Mouse (Mus musculus): ENCODE results near the gene Tmem199. TPM values are rescaled to one million over a fixed set of nuclear protein-coding genes. Genes with fewer than 3 reads are reported as not detected.

Tmem199 gene
- total RNA-seq (2021) = 10 to 100 TPM; 37.1 to 44.2 TPM
- long read RNA-seq, experiment 1, transcript Tmem199-201 (6 exons, 1,347 nt) = major isoform, 39 of 43 reads
- long read RNA-seq, experiment 1, partial matches to known transcripts = 1 of 43 reads
- long read RNA-seq, experiment 1, other reads (novel, unspliced or antisense) = 3 of 43 reads
- long read RNA-seq, experiment 2, transcript Tmem199-201 (6 exons, 1,347 nt) = major isoform, 48 of 51 reads
- long read RNA-seq, experiment 2, partial matches to known transcripts = 0 of 51 reads
- long read RNA-seq, experiment 2, other reads (novel, unspliced or antisense) = 3 of 51 reads

GRCm38 (mm10) chr11:78512025-78512957 lies at the start of gene Tmem199, which contains the start of gene Poldip2:
Gene Tmem199 (minus strand): TSS chr11:78512172.
Gene Poldip2 (plus strand): TSS chr11:78512193.
- intact Hi-C loops (cut with DNase I) = no loop called here
- DNase-seq (ENCODE audit: low spot score in 2 of 2) = peak; percentile 89 to 90

GRCm38 (mm10) chr11:78560447-78560846 lies 48.5 kb upstream of the Tmem199 start:
- DNase-seq (ENCODE audit: low spot score in 2 of 2) = peak; percentile 84 to 86
- intact Hi-C loops (cut with DNase I) = loop anchor here (10.0 kb wide), 1 partner anchor 134 kb away; the partner anchor contains the start of gene Nlk

GRCm38 (mm10) chr11:78557241-78557640 lies 45.3 kb upstream of the Tmem199 start:
- DNase-seq (ENCODE audit: low spot score in 2 of 2) = no peak
- intact Hi-C loops (cut with DNase I) = loop anchor here (5.0 kb wide), 2 partner anchors 270 to 400 kb away; partner anchors contain the start of gene Lyrm9

GRCm38 (mm10) chr11:78556070-78556469 lies 44.1 kb upstream of the Tmem199 start:
- intact Hi-C loops (cut with DNase I) = loop anchor here (5.0 kb wide), 2 partner anchors 271 to 401 kb away; partner anchors contain the start of gene Lyrm9

GRCm38 (mm10) chr11:78555623-78556022 lies 43.7 kb upstream of the Tmem199 start:
- DNase-seq (ENCODE audit: low spot score in 2 of 2) = no peak
- intact Hi-C loops (cut with DNase I) = loop anchor here (5.0 kb wide), 2 partner anchors 272 to 402 kb away; partner anchors contain the start of gene Lyrm9

More at GRCm38 (mm10) chr11:78556070-78556469, 44.1 kb upstream of the Tmem199 start:
- DNase-seq (ENCODE audit: low spot score in 2 of 2) = no peak

- intact Hi-C loops (cut with DNase I) = no loop called here
- DNase-seq (ENCODE audit: low spot score in 2 of 2) = no peak
These were observed 39.1 kb upstream of the Tmem199 start for GRCm38 (mm10) chr11:78551059-78551398.

GRCm38 (mm10) chr11:78550168-78551058 lies 38.4 kb upstream of the Tmem199 start, which contains the start of gene Tmem97:
Gene Tmem97 (minus strand): TSS chr11:78550777.
- intact Hi-C loops (cut with DNase I) = no loop called here
- DNase-seq (ENCODE audit: low spot score in 2 of 2) = peak; percentile 97 to 99

GRCm38 (mm10) chr11:78549491-78549987 lies 37.6 kb upstream of the Tmem199 start:
- DNase-seq (ENCODE audit: low spot score in 2 of 2) = no peak
- intact Hi-C loops (cut with DNase I) = no loop called here

GRCm38 (mm10) chr11:78547718-78548460 lies 35.9 kb upstream of the Tmem199 start:
- no peak for DNase-seq (ENCODE audit: low spot score in 2 of 2)
- intact Hi-C loops (cut with DNase I) = no loop called here

- DNase-seq (ENCODE audit: low spot score in 2 of 2) = no peak
- intact Hi-C loops (cut with DNase I) = no loop called here
These were observed 33.2 kb upstream of the Tmem199 start for GRCm38 (mm10) chr11:78545181-78545580.

GRCm38 (mm10) chr11:78544449-78545111 lies 32.6 kb upstream of the Tmem199 start:
- intact Hi-C loops (cut with DNase I) = no loop called here
- DNase-seq (ENCODE audit: low spot score in 2 of 2) = no peak

- DNase-seq (ENCODE audit: low spot score in 2 of 2) = no peak
- intact Hi-C loops (cut with DNase I) = no loop called here
These were observed 28.4 kb upstream of the Tmem199 start for GRCm38 (mm10) chr11:78540358-78540757.

- DNase-seq (ENCODE audit: low spot score in 2 of 2) = no peak
- intact Hi-C loops (cut with DNase I) = no loop called here
These were observed 24.7 kb upstream of the Tmem199 start for GRCm38 (mm10) chr11:78536690-78537084.

GRCm38 (mm10) chr11:78536080-78536689 lies 24.2 kb upstream of the Tmem199 start, which contains the start of the genes Tnfaip1 and Ift20:
Gene Tnfaip1 (minus strand): TSS chr11:78536332.
Gene Ift20 (plus strand): TSS chr11:78536361.
- DNase-seq (ENCODE audit: low spot score in 2 of 2) = peak; percentile 98 to 99

GRCm38 (mm10) chr11:78535376-78536079 lies 23.6 kb upstream of the Tmem199 start:
- DNase-seq (ENCODE audit: low spot score in 2 of 2) = peak in 1 of 2 experiments; percentile 51
- intact Hi-C loops (cut with DNase I) = no loop called here

More at GRCm38 (mm10) chr11:78536080-78536689, 24.2 kb upstream of the Tmem199 start, which contains the start of the genes Tnfaip1 and Ift20:
- intact Hi-C loops (cut with DNase I) = no loop called here

GRCm38 (mm10) chr11:78534516-78534915 lies 22.5 kb upstream of the Tmem199 start:
- no peak for DNase-seq (ENCODE audit: low spot score in 2 of 2)
- intact Hi-C loops (cut with DNase I) = no loop called here
